Mouse (Mus musculus): Measurements from ENCODE around the gene Zfand2a. TPM values are rescaled to one million over a fixed set of nuclear protein-coding genes. Genes with fewer than 3 reads are reported as not detected.

The Zfand2a gene
- total RNA-seq, 2 experiments from 2014 or later: 93.4 to 100 TPM

- DNase-seq (ENCODE audit: extremely low spot score in 1 of 2, low spot score in 2 of 2): no peak
- intact Hi-C loops (cut with DNase I): no loop called here
Observed at GRCm38 (mm10) chr5:139440451-139440850, 43.9 kb downstream of the Zfand2a start.

- intact Hi-C loops (cut with DNase I): no loop called here
- DNase-seq (ENCODE audit: extremely low spot score in 1 of 2, low spot score in 2 of 2): peak in 1 of 2 experiments; percentile 48
Observed at GRCm38 (mm10) chr5:139438440-139438839, 45.9 kb downstream of the Zfand2a start.

GRCm38 (mm10) chr5:139437769-139438168, 46.6 kb downstream of the Zfand2a start:
- no peak for DNase-seq (ENCODE audit: extremely low spot score in 1 of 2, low spot score in 2 of 2)
- intact Hi-C loops (cut with DNase I): no loop called here

GRCm38 (mm10) chr5:139434940-139435339, 49.4 kb downstream of the Zfand2a start:
- intact Hi-C loops (cut with DNase I): no loop called here
- peak; percentile 76 to 84 for DNase-seq (ENCODE audit: extremely low spot score in 1 of 2, low spot score in 2 of 2)

- no peak for DNase-seq (ENCODE audit: extremely low spot score in 1 of 2, low spot score in 2 of 2)
- intact Hi-C loops (cut with DNase I): no loop called here
Observed at GRCm38 (mm10) chr5:139433842-139434568, 50.3 kb downstream of the Zfand2a start.

- intact Hi-C loops (cut with DNase I): no loop called here
- DNase-seq (ENCODE audit: extremely low spot score in 1 of 2, low spot score in 2 of 2): no peak
Observed at GRCm38 (mm10) chr5:139432747-139433508, 51.4 kb downstream of the Zfand2a start.

GRCm38 (mm10) chr5:139432333-139432732, 52.0 kb downstream of the Zfand2a start:
- DNase-seq (ENCODE audit: extremely low spot score in 1 of 2, low spot score in 2 of 2): no peak
- intact Hi-C loops (cut with DNase I): no loop called here

- intact Hi-C loops (cut with DNase I): no loop called here
- DNase-seq (ENCODE audit: extremely low spot score in 1 of 2, low spot score in 2 of 2): no peak
Observed at GRCm38 (mm10) chr5:139429818-139430341, 54.5 kb downstream of the Zfand2a start.

- peak in 1 of 2 experiments; percentile 57 for DNase-seq (ENCODE audit: extremely low spot score in 1 of 2, low spot score in 2 of 2)
- intact Hi-C loops (cut with DNase I): no loop called here
Observed at GRCm38 (mm10) chr5:139427989-139428388, 56.4 kb downstream of the Zfand2a start.

- intact Hi-C loops (cut with DNase I): no loop called here
- DNase-seq (ENCODE audit: extremely low spot score in 1 of 2, low spot score in 2 of 2): no peak
Observed at GRCm38 (mm10) chr5:139427001-139427400, 57.3 kb downstream of the Zfand2a start.

- intact Hi-C loops (cut with DNase I): no loop called here
- DNase-seq (ENCODE audit: extremely low spot score in 1 of 2, low spot score in 2 of 2): no peak
Observed at GRCm38 (mm10) chr5:139425198-139425597, 59.2 kb downstream of the Zfand2a start.

GRCm38 (mm10) chr5:139423026-139423865, 61.1 kb downstream of the Zfand2a start, which contains the start of gene Gper1:
Gper1 (plus strand) TSS chr5:139423151.
- peak; percentile 60 to 83 for DNase-seq (ENCODE audit: extremely low spot score in 1 of 2, low spot score in 2 of 2)
- intact Hi-C loops (cut with DNase I): no loop called here

Other genes starting within 250 kb of the Zfand2a start
- 10 to 100 TPM; 55.9 to 56.2 TPM for gene Get4, start 232.2 kb downstream of the Zfand2a start, total RNA-seq (2021)
- gene Adap1, start 158.9 kb downstream of the Zfand2a start, total RNA-seq (2021): 100 to 1,000 TPM; 370 to 382 TPM
- gene Cox19, start 133.1 kb downstream of the Zfand2a start, total RNA-seq (2021): 10 to 100 TPM; 75.2 to 90.2 TPM
- not detected for gene Cyp2w1, start 131.9 kb downstream of the Zfand2a start, total RNA-seq (2021)
- gene Gpr146, start 106.9 kb downstream of the Zfand2a start, total RNA-seq (2021): 1 to 10 TPM; 5.7 to 7.5 TPM
- under 1 TPM; 0.24 to 0.28 TPM for gene C130050O18Rik, start 79.3 kb downstream of the Zfand2a start, total RNA-seq (2021)
- 1 to 10 TPM; 2.9 to 3.3 TPM for gene Gper1, start 61.4 kb downstream of the Zfand2a start, total RNA-seq (2021)
- gene 3110082I17Rik, start 24.0 kb downstream of the Zfand2a start, total RNA-seq (2021): 10 to 100 TPM; 20.1 to 20.2 TPM
- under 1 TPM in 1 of 2 experiments, not detected in 1; 0.21 TPM for gene Uncx, start 58.9 kb upstream of the Zfand2a start, total RNA-seq (2021)

Data from left cerebral cortex, postnatal 10 days (tissue).